Mouse (Mus musculus): ENCODE measurements around the gene Olfr814.
"Not testable (repeated sequence)": the region's sequence is repeated elsewhere in the genome, so short reads cannot be mapped to it uniquely, and the experiment has no call there.

Olfr814 gene

GRCm38 (mm10) chr10:129879751-129880150 is at the start of gene Olfr814:
Gene Olfr814, minus strand, starts transcription at chr10:129879851.
- DNase-seq = not testable (repeated sequence)

- no peak for DNase-seq
Measured at GRCm38 (mm10) chr10:129915497-129915896, 35.8 kb upstream of the Olfr814 start, which contains the start of gene Olfr816. Gene Olfr816, minus strand, starts transcription at chr10:129915597.

GRCm38 (mm10) chr10:129905767-129906166 is 26.1 kb upstream of the Olfr814 start, which contains the start of gene Olfr815:
Gene Olfr815, minus strand, starts transcription at chr10:129905867.
- not testable (repeated sequence) for DNase-seq

- DNase-seq = no peak
Measured at GRCm38 (mm10) chr10:129885934-129886333, 6.3 kb upstream of the Olfr814 start.

- not testable (repeated sequence) for DNase-seq
Measured at GRCm38 (mm10) chr10:129885496-129885895, 5.8 kb upstream of the Olfr814 start.

- no peak for DNase-seq
Measured at GRCm38 (mm10) chr10:129855067-129855466, 24.6 kb downstream of the Olfr814 start, which contains the start of gene Olfr813. Gene Olfr813, plus strand, starts transcription at chr10:129855367.

GRCm38 (mm10) chr10:129847343-129847742 is 32.3 kb downstream of the Olfr814 start:
- no peak for DNase-seq

- no peak for DNase-seq
Measured at GRCm38 (mm10) chr10:129845994-129846393, 33.7 kb downstream of the Olfr814 start, which contains the start of gene Olfr812. Gene Olfr812, minus strand, starts transcription at chr10:129846094.

Data from cerebellum, postnatal 14 days (tissue).